Mouse (Mus musculus) intestine, postnatal 0 days (tissue): ENCODE results near the gene Ltb4r1. TPM values are rescaled to one million over a fixed set of nuclear protein-coding genes. Genes with fewer than 3 reads are reported as not detected.
A peak's percentile ranks its signal among the peaks of the same experiment; 100 is the strongest.

Experiments used
- ATAC-seq: fragments of 200-750 bp; cut with Nextera tagmentation; 2 replicates; pipeline ENCODE4 v1.8.0; 2017; ENCODE audit warnings: mild to moderate bottlenecking, moderate TSS enrichment, moderate library complexity
- H3K27ac ChIP-seq: fragments of 300-500 bp; sonication (generic); 2 replicates; pipeline ENCODE4 v1.5.1; 2014; ENCODE audit warnings: mild to moderate bottlenecking, low read depth, low read length, moderate library complexity
- H3K27me3 ChIP-seq: fragments of 300-500 bp; sonication (generic); replicated peaks from 2 replicates; pipeline ENCODE4 v1.6.1; 2014; ENCODE audit warnings: low read length, mixed read lengths; ENCODE audit not compliant: control insufficient read depth, insufficient read depth
- H3K36me3 ChIP-seq: fragments of 300-500 bp; sonication (generic); 2 replicates; pipeline ENCODE4 v1.6.1; 2014; ENCODE audit warnings: mild to moderate bottlenecking, moderate library complexity; ENCODE audit not compliant: control insufficient read depth, insufficient read depth
- H3K4me1 ChIP-seq: fragments of 300-500 bp; sonication (generic); replicated peaks from 2 replicates; pipeline ENCODE4 v1.6.1; 2014; ENCODE audit warnings: antibody characterized with exemption, low read length, mixed read lengths; ENCODE audit not compliant: control insufficient read depth, insufficient read depth
- H3K4me2 ChIP-seq: fragments of 300-500 bp; sonication (generic); replicated peaks from 2 replicates; pipeline ENCODE4 v1.6.1; 2014; ENCODE audit warnings: low read depth, mild to moderate bottlenecking, moderate library complexity
- H3K4me3 ChIP-seq: fragments of 300-500 bp; sonication (generic); 2 replicates; pipeline ENCODE4 v1.5.1; 2014; ENCODE audit warnings: low read depth, low read length
- H3K9ac ChIP-seq: fragments of 300-500 bp; sonication (generic); 2 replicates; pipeline ENCODE4 v1.6.1; 2014; ENCODE audit warnings: mild to moderate bottlenecking, low read depth, low read length
- H3K9me3 ChIP-seq: fragments of 300-500 bp; sonication (generic); 2 replicates; pipeline ENCODE4 v1.6.1; 2016; ENCODE audit warnings: mixed run types; ENCODE audit not compliant: control insufficient read depth
- CTCF ChIP-seq: sonication (generic); IDR thresholded peaks from 2 replicates; pipeline ENCODE4 v1.5.1; 2016; ENCODE audit warnings: low read depth, mild to moderate bottlenecking, control low read depth, antibody characterized with exemption, moderate library complexity
- WGBS: fragments of 180-500 bp; shearing (Covaris S2); extraction: QIAGEN DNeasy Blood & Tissue Kit; methylation state at CpG from one replicate; pipeline ENCODE4 v1.1.7; 2014; 5-methylcytosine and 5-hydroxymethylcytosine counted together
- polyA plus RNA-seq: library from polyadenylated mRNA; unstranded; fragments of >200 nt; fragmentation: Nextera tagmentation; extraction: Ambion mirVana; gene quantifications from 2 replicates; pipeline ENCODE4 v1.2.1, GENCODE M21; 2015

Ltb4r1 gene
- polyA plus RNA-seq, 1 experiment from 2014 or later = 3.8 TPM

DNA sequence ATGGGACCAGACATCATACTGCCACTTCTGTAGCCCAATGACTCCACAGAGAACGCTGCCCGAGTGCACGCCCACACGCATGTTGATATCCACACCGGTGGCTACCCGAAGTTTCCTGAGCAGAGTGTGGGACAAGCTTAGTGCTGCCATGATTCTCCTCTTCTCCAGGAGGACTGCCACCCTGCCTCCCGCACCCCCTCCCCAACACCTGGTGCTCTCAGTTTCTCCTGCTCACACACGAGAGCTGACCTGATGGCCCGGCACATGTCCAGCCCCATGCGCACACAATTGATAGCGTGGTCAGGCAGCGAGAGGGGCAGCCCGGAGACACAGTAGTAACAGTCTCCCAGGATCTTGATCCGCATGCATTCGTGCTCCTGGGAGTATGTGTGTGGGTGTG is 12.9 kb downstream of the Ltb4r1 start:
- Histone ChIP-seq H3K9ac (no peak overlapping the region), H3K27ac (no peak overlapping the region), H3K9me3 (no peaks in the 10 kb centered on the region), H3K27me3 (peaks cover 5% of the 10 kb centered on the region; the same call in 1 of the 2 replicates), H3K4me3 (no peak overlapping the region), H3K36me3 (no peaks in the 10 kb centered on the region; the same call in 1 of the 2 replicates), H3K4me1 (0 out of 2 replicates have a peak, but pooled peaks cover 5% of the 10 kb centered on the region), H3K4me2 (no peak overlapping the region)
- ATAC-seq = no peak
- no peak for TF ChIP-seq CTCF
- WGBS = 90% methylated on average over 15 of the region's 15 CpGs

DNA sequence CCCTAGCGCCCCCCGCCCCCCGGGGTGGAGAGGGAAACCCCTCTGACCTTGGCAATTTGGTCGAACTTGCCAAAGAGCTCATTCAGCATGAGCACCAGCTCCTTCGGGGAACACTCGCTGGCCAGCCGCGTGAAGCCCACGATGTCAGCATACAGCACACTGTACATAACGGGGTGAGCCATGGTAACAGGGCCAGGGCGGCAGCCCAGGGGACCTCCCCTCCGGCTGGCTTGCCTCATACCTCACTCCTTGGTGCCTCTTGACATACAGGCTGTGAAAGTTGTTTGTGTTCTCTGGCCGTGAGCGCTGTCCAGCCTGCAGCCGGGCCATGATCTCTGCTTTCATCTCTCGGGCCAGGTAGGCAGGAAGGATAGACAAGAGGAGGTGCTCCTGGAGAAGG is 13.9 kb downstream of the Ltb4r1 start:
- no peak overlapping the region for H3K9ac ChIP-seq
- H3K4me2 ChIP-seq = no peak overlapping the region
- 0 out of 2 replicates have a peak, but pooled peaks cover 5% of the 10 kb centered on the region for H3K4me1 ChIP-seq
- no peaks in the 10 kb centered on the region; the same call in 1 of the 2 replicates for H3K36me3 ChIP-seq
- H3K27me3 ChIP-seq = peaks cover 11% of the 10 kb centered on the region; the same call in 1 of the 2 replicates
- ATAC-seq = no peak
- H3K4me3 ChIP-seq = no peak overlapping the region
- no peak overlapping the region for H3K27ac ChIP-seq
- TF ChIP-seq CTCF = no peak
- 68% methylated on average over 16 of the region's 16 CpGs for whole genome bisulfite sequencing
- H3K9me3 ChIP-seq = no peaks in the 10 kb centered on the region

DNA sequence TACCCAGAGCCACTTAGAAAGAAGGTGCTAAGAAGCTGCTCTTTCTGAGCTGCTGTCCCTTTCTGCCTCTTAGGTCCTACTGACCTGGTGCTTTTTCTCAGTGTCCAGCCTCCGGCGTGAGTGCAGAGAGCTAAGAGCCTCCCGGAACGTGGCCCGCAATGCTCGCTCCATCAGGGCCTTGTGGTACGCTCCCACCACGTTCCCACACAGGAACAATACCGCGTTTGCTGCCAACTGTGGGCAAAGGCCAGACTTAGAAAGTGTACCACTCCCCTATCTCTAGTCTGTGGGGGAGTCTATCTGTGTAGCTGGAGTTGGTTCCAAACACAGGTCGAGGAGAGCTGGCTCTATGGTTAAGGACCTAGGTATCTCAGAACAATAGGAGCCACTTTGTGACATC is 15.0 kb downstream of the Ltb4r1 start:
- Histone ChIP-seq H3K36me3 (peaks cover 3% of the 10 kb centered on the region; the same call in 1 of the 2 replicates), H3K4me1 (0 out of 2 replicates have a peak, but pooled peaks cover 5% of the 10 kb centered on the region), H3K27ac (no peak overlapping the region), H3K4me2 (no peak overlapping the region), H3K4me3 (no peak overlapping the region), H3K9ac (no peak overlapping the region), H3K9me3 (no peaks in the 10 kb centered on the region), H3K27me3 (peaks cover 11% of the 10 kb centered on the region; the same call in 1 of the 2 replicates)
- no peak for TF ChIP-seq CTCF
- 83% methylated on average over 11 of the region's 11 CpGs for WGBS
- ATAC-seq = no peak

DNA sequence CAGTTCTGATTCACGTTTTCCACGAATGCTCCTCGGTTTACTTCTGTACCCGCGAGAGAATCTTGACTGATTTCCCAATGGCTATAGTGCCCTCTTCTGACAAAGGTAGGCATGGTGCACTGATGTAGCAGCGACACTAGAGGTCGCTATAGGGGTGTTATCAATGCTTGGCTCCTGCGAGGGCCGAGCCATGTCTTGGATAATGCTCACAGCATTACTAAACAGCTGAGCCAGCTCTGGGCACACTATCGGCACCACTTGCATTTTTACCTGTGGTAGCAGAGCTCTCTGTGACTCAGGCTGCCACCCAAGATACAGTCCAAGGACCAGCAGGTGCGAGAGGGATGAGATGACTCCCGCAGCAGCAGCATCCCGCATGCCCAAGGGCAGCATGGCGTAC is 15.5 kb downstream of the Ltb4r1 start:
- no peak overlapping the region for H3K27ac ChIP-seq
- H3K4me1 ChIP-seq = 0 out of 2 replicates have a peak, but pooled peaks cover 5% of the 10 kb centered on the region
- peak overlapping the region; percentile 32 for H3K4me2 ChIP-seq
- no peak overlapping the region for H3K4me3 ChIP-seq
- H3K36me3 ChIP-seq = peaks cover 7% of the 10 kb centered on the region; the same call in 1 of the 2 replicates
- H3K27me3 ChIP-seq = peaks cover 11% of the 10 kb centered on the region; the same call in 1 of the 2 replicates
- peak; percentile 100 for TF ChIP-seq CTCF
- peak; percentile 70 for ATAC-seq
- no peak overlapping the region for H3K9ac ChIP-seq
- 18% methylated on average over 14 of the region's 14 CpGs for WGBS
- no peaks in the 10 kb centered on the region for H3K9me3 ChIP-seq

DNA sequence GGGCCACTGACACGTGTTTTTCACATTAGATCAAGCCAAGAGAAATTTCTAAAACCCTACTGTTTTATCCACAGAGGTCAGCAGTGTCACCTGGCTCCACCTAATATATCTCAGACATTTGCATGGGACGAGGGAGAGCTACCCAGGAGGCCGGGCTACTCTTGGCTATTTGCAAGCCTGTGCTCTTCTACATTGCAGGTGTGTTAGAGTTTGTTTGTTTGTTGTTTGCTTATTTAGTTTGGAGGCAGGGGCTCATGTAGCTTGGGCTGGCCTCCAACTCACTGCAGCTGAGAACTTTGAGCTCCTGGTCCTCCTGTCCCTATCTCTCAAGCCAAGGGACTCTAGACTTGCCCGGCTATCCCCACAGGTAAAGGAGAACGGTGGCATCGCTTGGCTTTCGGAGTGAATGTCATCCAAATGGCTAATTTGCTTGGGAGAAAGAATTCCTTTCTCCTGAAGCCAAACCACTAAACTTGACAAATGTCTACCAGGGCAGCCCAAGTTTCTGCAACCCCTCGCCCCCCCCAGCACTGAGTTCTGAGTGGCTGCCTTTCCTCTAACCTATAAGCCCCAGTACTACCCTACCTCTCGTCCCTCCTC is 16.7 kb downstream of the Ltb4r1 start:
- peak overlapping the region; percentile 37 for H3K4me3 ChIP-seq
- H3K27ac ChIP-seq = no peak overlapping the region
- H3K36me3 ChIP-seq = peaks cover 7% of the 10 kb centered on the region; the same call in 1 of the 2 replicates
- WGBS = 66% methylated on average over 9 of the region's 9 CpGs
- no peak for TF ChIP-seq CTCF
- peaks cover 11% of the 10 kb centered on the region; the same call in 1 of the 2 replicates for H3K27me3 ChIP-seq
- ATAC-seq = no peak
- no peaks in the 10 kb centered on the region for H3K4me1 ChIP-seq
- no peaks in the 10 kb centered on the region for H3K9me3 ChIP-seq
- H3K4me2 ChIP-seq = peak overlapping the region; percentile 62
- H3K9ac ChIP-seq = no peak overlapping the region

DNA sequence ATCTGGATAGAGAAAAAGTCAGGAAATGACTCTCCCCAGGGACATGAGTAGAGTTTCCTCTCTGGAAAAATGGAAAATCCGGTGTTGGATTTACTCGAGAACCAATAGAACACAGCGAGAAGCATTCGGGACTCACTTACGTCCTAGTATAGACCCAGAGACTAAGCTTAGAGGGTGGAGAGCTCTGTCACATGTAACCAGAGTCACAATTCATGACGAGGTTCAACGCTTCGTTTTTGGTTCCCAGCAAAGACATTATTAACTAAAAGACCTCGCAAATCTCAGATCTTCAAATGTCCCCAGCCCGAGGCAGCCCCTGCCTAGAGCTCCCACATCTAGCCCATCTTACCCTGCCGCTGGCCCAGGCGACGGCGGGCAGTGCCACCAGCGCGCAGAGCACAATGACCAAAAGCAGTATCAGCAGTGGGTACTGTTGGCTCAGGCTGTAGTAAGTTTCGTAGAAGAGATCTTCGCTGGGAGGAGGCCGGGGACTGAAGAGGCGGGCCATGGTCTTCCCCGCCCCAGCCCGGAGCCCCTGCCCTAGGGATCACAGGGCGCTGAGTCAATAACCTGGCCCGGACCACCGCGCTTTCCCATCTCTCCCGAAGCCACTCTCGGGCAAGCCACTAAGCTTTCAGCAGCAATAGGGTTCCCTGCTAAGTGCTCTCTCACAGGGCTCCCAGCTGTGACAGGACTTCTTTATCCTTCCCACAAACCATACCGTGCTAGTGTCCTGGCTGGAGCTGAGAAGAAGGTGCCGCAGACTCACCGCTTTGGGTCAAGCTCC is 17.6 kb downstream of the Ltb4r1 start:
- H3K4me3 ChIP-seq = peak overlapping the region; percentile 37
- peak; percentile 12; the same call in 1 of the 2 replicates for TF ChIP-seq CTCF
- H3K27me3 ChIP-seq = peaks cover 11% of the 10 kb centered on the region; the same call in 1 of the 2 replicates
- 15% methylated on average over 31 of the region's 31 CpGs for WGBS
- peaks cover 7% of the 10 kb centered on the region; the same call in 1 of the 2 replicates for H3K36me3 ChIP-seq
- no peak overlapping the region; the same call in 1 of the 2 replicates for H3K27ac ChIP-seq
- no peaks in the 10 kb centered on the region for H3K4me1 ChIP-seq
- H3K9me3 ChIP-seq = no peaks in the 10 kb centered on the region
- H3K4me2 ChIP-seq = peak overlapping the region; percentile 62
- 0 out of 2 replicates have a peak overlapping the region, but pooled peaks have one; percentile 22 for H3K9ac ChIP-seq
- ATAC-seq = no peak
